Mouse (Mus musculus) urinary bladder, postnatal 10 days (tissue): ENCODE data around the gene Slc22a13.

Experiments used
- DNase-seq: peaks from one replicate; pipeline ENCODE4 v3.0.0; 2022; ENCODE audit warnings: low spot score

The Slc22a13 gene

DNA sequence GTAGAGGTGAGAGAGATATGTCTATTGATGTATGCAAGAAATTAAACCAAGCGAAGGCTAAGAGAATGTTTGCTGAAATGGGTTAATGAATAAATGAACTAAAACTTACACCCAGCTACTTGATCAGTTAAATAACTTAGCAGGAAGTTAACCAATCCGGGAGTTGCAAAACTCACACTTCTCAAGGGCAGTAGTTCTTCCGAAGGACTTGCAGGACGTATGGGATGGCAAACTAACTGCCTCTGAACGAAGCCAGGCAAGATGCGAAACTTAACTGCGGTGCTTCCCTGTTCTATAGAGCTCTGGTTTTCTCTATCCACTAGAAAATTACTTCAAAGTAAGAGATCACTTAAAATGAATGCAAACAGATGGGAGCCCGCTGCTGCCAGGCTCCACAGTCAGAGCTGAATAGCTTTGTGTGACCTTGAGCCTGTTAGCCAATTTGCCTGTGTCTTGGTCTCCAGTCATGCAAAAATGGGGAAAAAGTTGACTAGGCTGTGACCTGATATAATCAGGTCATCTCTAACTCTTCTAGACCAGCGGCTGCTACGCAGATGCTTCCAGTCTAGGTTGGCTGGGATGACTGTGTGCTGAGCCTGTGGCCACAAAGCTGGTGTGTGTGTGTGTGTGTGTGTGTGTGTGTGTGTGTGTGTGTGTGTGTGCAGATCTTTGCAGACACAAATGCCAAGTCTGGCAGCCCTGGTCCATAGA, 9.6 kb downstream of the Slc22a13 start:
- DNase-seq, result no peak

- no peak for DNase-seq
Measured at GRCm38 (mm10) chr9:119192202-119192990, 16.5 kb downstream of the Slc22a13 start.

DNA sequence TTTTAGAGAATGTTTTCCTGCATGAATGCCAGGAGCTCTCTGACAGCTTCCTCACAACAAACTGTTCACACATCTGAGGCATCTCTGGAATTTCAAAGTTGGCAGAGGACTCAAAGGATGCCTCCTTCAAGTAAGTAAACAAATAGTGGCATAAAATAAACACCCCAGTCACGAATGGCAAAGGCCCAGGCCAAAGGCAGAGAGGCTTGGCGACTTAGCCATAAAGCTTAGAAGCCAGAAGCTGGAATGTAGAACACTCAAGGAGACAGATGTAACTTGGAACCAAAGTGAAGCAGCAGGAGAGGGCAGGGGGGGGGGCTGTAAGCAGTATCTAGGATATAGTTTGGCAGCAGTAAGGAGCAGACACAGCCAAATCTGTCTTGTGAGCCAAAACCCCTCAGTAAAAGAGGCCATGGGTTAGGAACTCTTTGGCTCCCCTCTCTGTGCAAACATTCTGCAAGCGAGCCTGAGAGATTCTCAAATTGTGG, 27.6 kb downstream of the Slc22a13 start:
- no peak for DNase-seq

GRCm38 (mm10) chr9:119179292-119179691, 29.6 kb downstream of the Slc22a13 start:
- no peak for DNase-seq

GRCm38 (mm10) chr9:119167608-119168007, 41.3 kb downstream of the Slc22a13 start:
- no peak for DNase-seq

DNA sequence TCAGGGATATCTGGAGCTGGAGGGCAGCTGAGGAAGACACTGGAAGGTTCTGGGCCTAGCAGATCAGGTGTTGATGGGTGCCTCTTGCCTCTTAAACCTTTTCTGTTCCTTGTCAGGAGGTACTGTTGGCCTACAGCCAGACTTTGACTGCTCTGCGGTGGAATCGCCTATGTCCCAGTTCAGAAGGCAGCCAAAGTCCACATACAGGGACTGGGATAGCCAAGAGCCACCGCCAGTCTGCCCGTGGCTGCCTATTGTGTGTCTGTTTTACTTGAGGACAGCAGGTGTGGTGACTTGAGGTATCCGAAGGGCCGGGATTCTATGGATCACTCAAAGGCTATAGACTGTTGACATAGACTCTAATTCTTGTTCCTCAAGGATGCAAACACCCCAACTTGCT, 43.4 kb downstream of the Slc22a13 start:
- DNase-seq, result no peak

- no peak for DNase-seq
Measured at GRCm38 (mm10) chr9:119164743-119165142, 44.2 kb downstream of the Slc22a13 start.

DNA sequence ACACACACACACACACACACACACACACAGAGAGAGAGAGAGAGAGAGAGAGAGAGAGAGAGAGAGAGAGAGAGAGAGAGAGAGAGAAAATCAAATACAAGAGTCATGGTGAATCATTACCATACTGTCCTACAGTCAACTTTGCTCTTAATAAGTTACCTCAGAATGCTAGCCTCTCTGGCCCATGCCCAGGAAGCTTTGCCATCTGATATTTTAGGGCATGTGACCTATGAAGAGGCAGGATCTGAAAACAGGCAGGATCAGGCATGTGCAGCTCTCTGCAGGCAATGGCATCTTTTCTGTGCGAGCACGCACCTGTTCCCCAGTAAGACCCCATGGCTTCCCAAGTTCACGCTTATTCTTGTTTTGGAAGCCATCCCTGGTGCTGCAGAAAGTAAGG, 48.2 kb downstream of the Slc22a13 start:
- DNase-seq, result no peak

GRCm38 (mm10) chr9:119158861-119159260, 50.0 kb downstream of the Slc22a13 start, which contains the start of gene Gm47289:
TSS of gene Gm47289 (plus strand) at chr9:119159161.
- DNase-seq, result no peak

DNA sequence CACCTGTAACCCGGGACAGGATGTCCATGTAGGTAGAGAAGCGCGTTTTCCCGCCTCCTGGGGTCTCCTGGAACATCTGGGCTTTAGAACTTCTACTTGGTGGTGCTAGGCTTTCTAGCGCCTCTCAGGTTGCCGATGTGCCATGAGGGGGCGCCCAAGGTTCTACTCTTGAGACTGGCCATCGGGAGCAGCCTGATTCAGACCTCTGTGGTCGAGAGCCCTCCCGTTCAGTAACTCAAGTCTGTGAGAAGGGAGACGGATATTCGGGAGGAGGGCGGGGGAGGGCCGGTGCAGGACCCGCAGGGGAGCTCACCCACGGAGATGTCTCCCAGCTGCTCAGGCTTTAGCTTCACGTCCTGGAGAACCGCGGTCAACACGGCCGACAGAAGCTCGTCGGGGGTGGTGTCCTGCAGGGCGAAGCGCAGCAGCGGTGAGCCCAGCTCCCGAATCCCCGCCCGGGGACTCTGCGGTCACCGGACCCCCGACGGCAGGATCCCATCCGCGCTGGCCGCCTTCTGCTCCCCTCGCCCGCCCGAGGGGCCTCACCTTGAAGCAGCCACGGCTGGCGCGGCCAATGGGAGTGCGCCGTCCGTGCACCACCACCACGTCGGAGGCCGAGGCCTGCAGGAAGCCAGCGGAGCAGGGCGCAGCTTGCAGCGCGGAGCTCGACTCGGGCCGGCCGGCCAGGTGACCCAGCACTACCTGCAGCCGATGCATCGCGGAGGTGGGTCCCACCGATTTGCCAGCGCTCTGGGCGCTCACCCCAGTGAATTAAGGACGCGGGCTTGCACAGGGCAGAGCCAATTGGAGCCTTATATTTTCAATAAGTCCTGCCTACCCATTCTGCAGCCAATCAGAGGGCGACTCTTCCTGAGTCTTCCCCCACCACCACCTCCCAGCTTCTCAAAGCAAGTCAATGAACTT, 52.4 kb downstream of the Slc22a13 start, which contains the start of gene Acaa1b:
Acaa1b (minus strand) TSS at position 816 of the 924 bp plus-strand sequence.
- peak; percentile 36 for DNase-seq

- no peak for DNase-seq
Measured at GRCm38 (mm10) chr9:119155826-119156225, 53.1 kb downstream of the Slc22a13 start.

GRCm38 (mm10) chr9:119155416-119155815, 53.5 kb downstream of the Slc22a13 start:
- no peak for DNase-seq

DNA sequence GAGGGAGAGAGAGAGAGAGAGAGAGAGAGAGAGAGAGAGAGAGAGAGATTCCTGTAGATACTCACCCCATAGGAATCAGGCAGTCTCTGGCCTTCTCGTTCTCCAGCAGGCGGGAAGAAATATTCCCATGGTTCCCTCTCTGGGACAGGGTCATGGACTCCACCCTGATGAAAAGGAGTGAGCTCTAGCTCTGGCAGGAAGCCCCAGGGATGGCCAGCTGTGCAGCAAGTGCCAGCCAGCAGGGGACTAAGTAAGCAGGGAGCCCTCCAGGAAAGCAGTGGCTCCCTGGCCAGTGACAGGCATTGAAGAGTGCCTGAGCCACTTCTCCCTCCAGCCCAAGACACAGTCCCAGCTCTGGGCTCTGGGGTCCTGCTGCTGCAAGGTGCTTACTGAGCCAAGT, 57.1 kb downstream of the Slc22a13 start:
- no peak for DNase-seq

DNA sequence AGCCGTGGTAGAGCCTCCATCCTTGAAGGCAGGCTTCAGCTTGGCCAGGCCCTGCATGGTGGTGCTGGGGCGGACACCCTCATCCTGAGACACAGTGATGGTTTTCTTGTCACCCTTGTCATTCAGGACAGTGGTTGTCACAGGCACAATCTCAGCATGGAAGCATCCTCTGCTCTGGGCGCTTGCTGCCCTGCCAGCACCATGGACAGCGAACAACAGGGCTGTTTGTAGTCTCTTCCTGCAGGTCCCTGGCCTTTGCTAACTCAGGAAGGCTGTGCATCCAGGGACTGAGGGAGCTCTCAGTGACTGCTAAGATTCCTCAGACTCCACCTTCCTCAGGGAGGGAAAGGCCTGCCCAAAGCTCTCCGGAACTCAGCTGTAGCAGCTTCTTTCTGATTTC, 59.3 kb downstream of the Slc22a13 start:
- no peak for DNase-seq

- no peak for DNase-seq
Measured at GRCm38 (mm10) chr9:119146098-119146770, 62.7 kb downstream of the Slc22a13 start.

- no peak for DNase-seq
Measured at GRCm38 (mm10) chr9:119145638-119146037, 63.3 kb downstream of the Slc22a13 start.

DNA sequence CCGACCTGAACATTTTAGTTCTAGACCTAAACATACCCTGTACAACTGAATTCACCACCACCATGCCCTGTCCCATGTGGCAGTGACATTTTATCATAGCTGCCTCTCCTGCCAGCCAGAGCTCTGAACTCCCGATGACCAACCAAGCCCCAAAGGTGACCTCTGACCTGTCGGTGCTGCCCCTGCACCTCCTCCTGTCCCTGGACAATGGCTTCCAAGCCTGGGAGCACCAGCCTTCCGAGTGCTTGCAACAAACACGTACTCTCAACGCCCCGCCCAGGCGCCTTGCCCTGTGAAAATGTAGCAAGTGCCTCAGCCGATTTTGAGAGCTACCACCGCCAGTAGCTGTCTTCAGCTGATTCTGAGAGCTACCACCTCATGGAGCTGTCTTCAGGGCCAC, 63.8 kb downstream of the Slc22a13 start:
- DNase-seq, result no peak

GRCm38 (mm10) chr9:119144696-119145095, 64.2 kb downstream of the Slc22a13 start:
- no peak for DNase-seq

- DNase-seq, result no peak
Measured at GRCm38 (mm10) chr9:119143372-119143771, 65.5 kb downstream of the Slc22a13 start.
